Mouse (Mus musculus) MEL (cell line): ENCODE data around the gene Tm4sf19.

ENCODE experiments used
- CHD2 ChIP-seq: IDR thresholded peaks from 2 replicates; pipeline ENCODE4 v1.6.1; 2011; ENCODE audit warnings: low read length, improper control_type of control experiment
- CTCF ChIP-seq, 3 experiments: IDR thresholded peaks in 2 of 3; conservative IDR thresholded peaks in 1 of 3; 2 replicates each; pipeline ENCODE4 v1.5.1; 2011 to 2012; ENCODE audit warnings: low read length in 3 of 3, low read depth in 2 of 3, mild to moderate bottlenecking in 2 of 3, improper control_type of control experiment in 1 of 3, inconsistent platforms in 1 of 3, mixed read lengths in 1 of 3, moderate library complexity in 1 of 3; ENCODE audit not compliant: control insufficient read depth in 1 of 3, insufficient read depth in 1 of 3, poor library complexity in 1 of 3, severe bottlenecking in 1 of 3
- JUND ChIP-seq: IDR thresholded peaks from 2 replicates; pipeline ENCODE4 v1.6.1; 2011; ENCODE audit warnings: low read depth, mild to moderate bottlenecking, improper control_type of control experiment, low read length
- MAFK ChIP-seq: IDR thresholded peaks from 2 replicates; pipeline ENCODE4 v1.6.1; 2011; ENCODE audit warnings: low read depth, mild to moderate bottlenecking, low read length, improper control_type of control experiment, borderline replicate concordance

GRCm38 (mm10) chr16:32390882-32391281 is 9.4 kb upstream of the Tm4sf19 start:
- TF ChIP-seq MAFK (no peak), CTCF (IDR thresholded peaks at IDR 0.05 in 2 of 3, conservative IDR thresholded peaks at IDR 0.05 in 1 of 3; ENCODE audit: control insufficient read depth in 1 of 3, insufficient read depth in 1 of 3, low read depth in 2 of 3, low read length in 3 of 3, poor library complexity in 1 of 3, severe bottlenecking in 1 of 3) (no peak), JUND (no peak), CHD2 (no peak)
